Mouse (Mus musculus): ENCODE results near the gene Tnfaip8l1. TPM values are rescaled to one million over a fixed set of nuclear protein-coding genes. Genes with fewer than 3 reads are reported as not detected.
A peak's percentile ranks its signal among the peaks of the same experiment; 100 is the strongest.

Gene Tnfaip8l1
- polyA plus RNA-seq, 1 experiment from 2014 or later = 9.1 TPM

- no peak for ATAC-seq (ENCODE audit: low read depth)
- H3K9ac ChIP-seq = 0 out of 2 replicates have a peak overlapping the region, but pooled peaks have one; percentile 34
- peaks cover 48% of the 10 kb centered on the region for H3K4me1 ChIP-seq (replicated peaks)
- no peak overlapping the region for H3K4me3 ChIP-seq
- peak overlapping the region; percentile 74 for H3K27ac ChIP-seq (replicated peaks)
- peak overlapping the region; percentile 24; the same call in 1 of the 2 replicates for H3K4me2 ChIP-seq
- WGBS = 20% methylated on average over 11 of the region's 11 CpGs
- no peaks in the 10 kb centered on the region for H3K9me3 ChIP-seq
- no peaks in the 10 kb centered on the region for H3K36me3 ChIP-seq
- peaks cover 9% of the 10 kb centered on the region; the same call in 1 of the 2 replicates for H3K27me3 ChIP-seq
Observed at GRCm38 (mm10) chr17:56165671-56166070, 3.4 kb downstream of the Tnfaip8l1 start.

GRCm38 (mm10) chr17:56169830-56170229 lies 7.6 kb downstream of the Tnfaip8l1 start:
- Histone ChIP-seq H3K27me3 (no peaks in the 10 kb centered on the region), H3K9me3 (no peaks in the 10 kb centered on the region), H3K9ac (no peak overlapping the region), H3K4me1 (replicated peaks) (peaks cover 33% of the 10 kb centered on the region), H3K4me3 (no peak overlapping the region), H3K27ac (replicated peaks) (peak overlapping the region; percentile 39), H3K36me3 (peaks cover 7% of the 10 kb centered on the region; the same call in 1 of the 2 replicates), H3K4me2 (no peak overlapping the region)
- ATAC-seq (ENCODE audit: low read depth) = no peak
- WGBS = 69% methylated on average over 6 of the region's 6 CpGs

GRCm38 (mm10) chr17:56170636-56171035 lies 8.4 kb downstream of the Tnfaip8l1 start:
- no peaks in the 10 kb centered on the region for H3K27me3 ChIP-seq
- no peaks in the 10 kb centered on the region for H3K9me3 ChIP-seq
- H3K27ac ChIP-seq (replicated peaks) = peak overlapping the region; percentile 39
- H3K36me3 ChIP-seq = peaks cover 14% of the 10 kb centered on the region
- WGBS = 15% methylated on average over 10 of the region's 10 CpGs
- peaks cover 25% of the 10 kb centered on the region for H3K4me1 ChIP-seq (replicated peaks)
- H3K9ac ChIP-seq = 0 out of 2 replicates have a peak overlapping the region, but pooled peaks have one; percentile 9
- no peak for ATAC-seq (ENCODE audit: low read depth)
- no peak overlapping the region for H3K4me3 ChIP-seq
- H3K4me2 ChIP-seq = no peak overlapping the region; the same call in 1 of the 2 replicates

- 78% methylated on average over 9 of the region's 9 CpGs for WGBS
- Histone ChIP-seq H3K27ac (replicated peaks) (peak overlapping the region; percentile 39; the same call in 1 of the 2 replicates), H3K36me3 (peaks cover 22% of the 10 kb centered on the region)
Observed at GRCm38 (mm10) chr17:56171456-56171855, 9.2 kb downstream of the Tnfaip8l1 start.

GRCm38 (mm10) chr17:56171881-56172280 lies 9.6 kb downstream of the Tnfaip8l1 start:
- Histone ChIP-seq H3K4me2 (no peak overlapping the region), H3K4me3 (no peak overlapping the region), H3K9me3 (no peaks in the 10 kb centered on the region), H3K4me1 (replicated peaks) (peaks cover 20% of the 10 kb centered on the region), H3K27me3 (no peaks in the 10 kb centered on the region), H3K9ac (no peak overlapping the region), H3K27ac (replicated peaks) (no peak overlapping the region), H3K36me3 (peaks cover 27% of the 10 kb centered on the region)
- ATAC-seq (ENCODE audit: low read depth) = no peak
- WGBS = 89% methylated on average over 17 of the region's 17 CpGs

More at GRCm38 (mm10) chr17:56171456-56171855, 9.2 kb downstream of the Tnfaip8l1 start:
- Histone ChIP-seq H3K4me2 (no peak overlapping the region), H3K9me3 (no peaks in the 10 kb centered on the region), H3K4me3 (no peak overlapping the region), H3K9ac (no peak overlapping the region), H3K4me1 (replicated peaks) (peaks cover 20% of the 10 kb centered on the region), H3K27me3 (no peaks in the 10 kb centered on the region)
- no peak for ATAC-seq (ENCODE audit: low read depth)

GRCm38 (mm10) chr17:56173401-56174046 lies 11.2 kb downstream of the Tnfaip8l1 start:
- peaks cover 20% of the 10 kb centered on the region for H3K4me1 ChIP-seq (replicated peaks)
- H3K27me3 ChIP-seq = no peaks in the 10 kb centered on the region
- H3K36me3 ChIP-seq = peaks cover 42% of the 10 kb centered on the region
- no peak overlapping the region for H3K9ac ChIP-seq
- H3K4me3 ChIP-seq = no peak overlapping the region
- H3K9me3 ChIP-seq = no peaks in the 10 kb centered on the region
- 57% methylated on average over 10 of the region's 10 CpGs for WGBS
- no peak for ATAC-seq (ENCODE audit: low read depth)
- H3K27ac ChIP-seq (replicated peaks) = no peak overlapping the region
- no peak overlapping the region for H3K4me2 ChIP-seq

- H3K27ac ChIP-seq (replicated peaks) = no peak overlapping the region
- ATAC-seq (ENCODE audit: low read depth) = no peak
- peaks cover 61% of the 10 kb centered on the region for H3K36me3 ChIP-seq
- H3K9me3 ChIP-seq = no peaks in the 10 kb centered on the region
- no peaks in the 10 kb centered on the region for H3K27me3 ChIP-seq
- peaks cover 12% of the 10 kb centered on the region for H3K4me1 ChIP-seq (replicated peaks)
- H3K4me2 ChIP-seq = no peak overlapping the region
- no peak overlapping the region for H3K9ac ChIP-seq
- WGBS = 99% methylated on average over 3 of the region's 3 CpGs
- H3K4me3 ChIP-seq = no peak overlapping the region
Observed at GRCm38 (mm10) chr17:56175416-56175815, 13.1 kb downstream of the Tnfaip8l1 start.

- H3K4me3 ChIP-seq = peak overlapping the region; percentile 88
- peak overlapping the region; percentile 94 for H3K4me2 ChIP-seq
- peak; percentile 49 for ATAC-seq (ENCODE audit: low read depth)
- peak overlapping the region; percentile 68 for H3K27ac ChIP-seq (replicated peaks)
- whole genome bisulfite sequencing = 3% methylated on average over 14 of the region's 14 CpGs
- H3K36me3 ChIP-seq = peaks cover 57% of the 10 kb centered on the region
- no peaks in the 10 kb centered on the region for H3K27me3 ChIP-seq
- peak overlapping the region; percentile 88 for H3K9ac ChIP-seq
- H3K4me1 ChIP-seq (replicated peaks) = peaks cover 31% of the 10 kb centered on the region
- H3K9me3 ChIP-seq = no peaks in the 10 kb centered on the region
Observed at GRCm38 (mm10) chr17:56182975-56183657, 20.8 kb downstream of the Tnfaip8l1 start.

- Histone ChIP-seq H3K36me3 (peaks cover 59% of the 10 kb centered on the region), H3K4me3 (peak within 1 kb of the TSS; percentile 88), H3K4me1 (replicated peaks) (peaks cover 31% of the 10 kb centered on the region), H3K27me3 (no peaks in the 10 kb centered on the region), H3K27ac (replicated peaks) (peak within 1 kb of the TSS; percentile 83), H3K9ac (peak within 1 kb of the TSS; percentile 88), H3K9me3 (no peaks in the 10 kb centered on the region), H3K4me2 (peak within 1 kb of the TSS; percentile 94)
- peak; percentile 94 for ATAC-seq (ENCODE audit: low read depth)
- under 1% methylated on average over 47 of the region's 47 CpGs for WGBS
Observed at GRCm38 (mm10) chr17:56183658-56184103, 21.4 kb downstream of the Tnfaip8l1 start, which contains the start of gene Mydgf. Mydgf (minus strand) TSS chr17:56183920.

- no peaks in the 10 kb centered on the region for H3K9me3 ChIP-seq
- H3K9ac ChIP-seq = peak overlapping the region; percentile 51; the same call in 1 of the 2 replicates
- H3K4me2 ChIP-seq = peak overlapping the region; percentile 27; the same call in 1 of the 2 replicates
- 19% methylated on average over 11 of the region's 11 CpGs for WGBS
- H3K4me1 ChIP-seq (replicated peaks) = peaks cover 31% of the 10 kb centered on the region
- ATAC-seq (ENCODE audit: low read depth) = peak; percentile 13; the same call in 1 of the 2 replicates
- peak overlapping the region; percentile 83 for H3K27ac ChIP-seq (replicated peaks)
- H3K36me3 ChIP-seq = peaks cover 59% of the 10 kb centered on the region
- no peaks in the 10 kb centered on the region for H3K27me3 ChIP-seq
- no peak overlapping the region for H3K4me3 ChIP-seq
Observed at GRCm38 (mm10) chr17:56185281-56186141, 23.2 kb downstream of the Tnfaip8l1 start.

- H3K27me3 ChIP-seq = no peaks in the 10 kb centered on the region
- no peaks in the 10 kb centered on the region for H3K9me3 ChIP-seq
- H3K9ac ChIP-seq = no peak overlapping the region
- H3K27ac ChIP-seq (replicated peaks) = no peak overlapping the region
- H3K4me3 ChIP-seq = no peak overlapping the region
- ATAC-seq (ENCODE audit: low read depth) = no peak
- H3K36me3 ChIP-seq = peaks cover 97% of the 10 kb centered on the region
- H3K4me2 ChIP-seq = no peak overlapping the region
- 94% methylated on average over 6 of the region's 6 CpGs for WGBS
- H3K4me1 ChIP-seq (replicated peaks) = no peaks in the 10 kb centered on the region; the same call in 1 of the 2 replicates
Observed at GRCm38 (mm10) chr17:56191266-56191665, 29.0 kb downstream of the Tnfaip8l1 start.
